Mouse (Mus musculus) left cerebral cortex, adult 2 months (tissue): ENCODE results near the gene Clpx. TPM values are rescaled to one million over a fixed set of nuclear protein-coding genes. Genes with fewer than 3 reads are reported as not detected.
"Not testable (repeated sequence)": the region's sequence is repeated elsewhere in the genome, so short reads cannot be mapped to it uniquely, and the experiment has no call there.

Source experiments
- DNase-seq, 2 experiments: peaks; one replicate each; pipeline ENCODE4 v3.0.0; 2021 to 2022; ENCODE audit warnings: low spot score in 2 of 2, mixed read lengths in 1 of 2; ENCODE audit errors: extremely low spot score in 1 of 2
- H3K27ac ChIP-seq: fragments of 200-600 bp; 2 replicates; pipeline ENCODE4 v1.8.1; 2022
- H3K4me3 ChIP-seq: fragments of 200-600 bp; 2 replicates; pipeline ENCODE4 v1.8.1; 2022
- CTCF ChIP-seq: fragments of 200-600 bp; IDR thresholded peaks from 2 replicates; pipeline ENCODE4 v1.8.1; 2022; ENCODE audit warnings: antibody characterized with exemption, mild to moderate bottlenecking, moderate library complexity
- intact Hi-C: fragments of 180-260 bp; cut with DNase I; formaldehyde crosslinking; loops from one replicate; pipeline ENCODE4 v1.15.1; 2025
- total RNA-seq, 2 experiments: library from RNA; stranded (reverse); gene quantifications; 2 replicates each; pipeline ENCODE4 v1.2.3; 2021

Gene Clpx
- total RNA-seq, 2 experiments from 2014 or later, result 29.6 to 34.5 TPM

GRCm38 (mm10) chr9:65322255-65322900 lies 28.3 kb downstream of the Clpx start:
- H3K4me3 ChIP-seq, result no peak overlapping the region
- no peak for DNase-seq
- intact Hi-C loops, result no loop called here
- TF ChIP-seq CTCF, result no peak
- H3K27ac ChIP-seq, result no peak overlapping the region

- intact Hi-C loops, result no loop called here
- DNase-seq, result no peak
- H3K27ac ChIP-seq, result no peak overlapping the region
- no peak for TF ChIP-seq CTCF
- H3K4me3 ChIP-seq, result no peak overlapping the region
Observed at GRCm38 (mm10) chr9:65325971-65326370, 31.9 kb downstream of the Clpx start.

- no peak for TF ChIP-seq CTCF
- intact Hi-C loops, result no loop called here
- no peak for DNase-seq
- Histone ChIP-seq H3K4me3 (no peak overlapping the region), H3K27ac (no peak overlapping the region)
Observed at GRCm38 (mm10) chr9:65327371-65327770, 33.3 kb downstream of the Clpx start.

- intact Hi-C loops, result no loop called here
- H3K4me3 ChIP-seq, result no peak overlapping the region
- no peak for TF ChIP-seq CTCF
Observed at GRCm38 (mm10) chr9:65333958-65334357, 39.9 kb downstream of the Clpx start.

GRCm38 (mm10) chr9:65339146-65339545 lies 45.1 kb downstream of the Clpx start:
- no peak for TF ChIP-seq CTCF
- Histone ChIP-seq H3K27ac (no peak overlapping the region), H3K4me3 (no peak overlapping the region)
- no peak for DNase-seq
- intact Hi-C loops, result no loop called here

More at GRCm38 (mm10) chr9:65333958-65334357, 39.9 kb downstream of the Clpx start:
- no peak for DNase-seq
- H3K27ac ChIP-seq, result no peak overlapping the region

DNA sequence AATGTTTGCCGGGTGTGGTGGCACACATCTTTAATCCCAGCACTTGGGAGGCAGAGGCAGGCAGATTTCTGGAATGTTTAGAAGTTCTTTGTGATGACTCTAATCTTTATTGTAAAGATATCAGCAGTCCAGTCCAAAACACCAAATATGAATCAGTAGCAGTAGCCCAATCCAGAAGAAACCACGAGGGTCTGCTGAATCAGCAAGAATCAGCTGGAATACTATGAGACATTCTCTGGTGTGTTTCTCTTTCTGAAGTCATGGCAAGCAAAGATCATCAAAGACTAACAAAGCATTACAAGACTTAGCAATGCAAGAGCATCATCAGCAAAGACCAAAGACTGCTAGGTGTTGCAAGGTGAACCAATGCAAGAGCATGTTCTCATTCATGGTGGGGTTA lies 46.4 kb downstream of the Clpx start:
- H3K27ac ChIP-seq, result no peak overlapping the region
- intact Hi-C loops, result no loop called here
- DNase-seq, result no peak
- TF ChIP-seq CTCF, result no peak
- no peak overlapping the region for H3K4me3 ChIP-seq

DNA sequence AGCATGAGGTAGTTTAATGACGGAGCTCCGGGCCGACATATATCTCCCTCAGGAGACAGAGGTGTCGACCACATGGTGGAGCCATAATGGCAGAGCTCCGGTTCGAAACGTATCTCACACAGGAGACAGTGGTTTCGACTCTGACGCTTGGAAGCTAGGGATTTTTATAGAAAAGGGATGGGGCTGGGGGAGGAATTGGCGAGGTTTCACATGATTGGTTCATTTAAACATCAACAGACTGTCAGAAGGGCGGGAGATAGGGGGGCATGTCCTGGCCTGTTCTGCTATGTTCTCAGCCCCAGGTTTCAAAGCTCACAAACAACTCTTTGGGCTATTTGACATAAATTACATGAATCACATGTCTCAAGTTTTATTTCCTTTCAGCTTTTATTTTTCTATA lies 51.4 kb downstream of the Clpx start:
- DNase-seq, intact Hi-C loops: not testable (repeated sequence)
- Histone ChIP-seq H3K27ac (peak overlapping the region; percentile 93), H3K4me3 (peak overlapping the region; percentile 85)

DNA sequence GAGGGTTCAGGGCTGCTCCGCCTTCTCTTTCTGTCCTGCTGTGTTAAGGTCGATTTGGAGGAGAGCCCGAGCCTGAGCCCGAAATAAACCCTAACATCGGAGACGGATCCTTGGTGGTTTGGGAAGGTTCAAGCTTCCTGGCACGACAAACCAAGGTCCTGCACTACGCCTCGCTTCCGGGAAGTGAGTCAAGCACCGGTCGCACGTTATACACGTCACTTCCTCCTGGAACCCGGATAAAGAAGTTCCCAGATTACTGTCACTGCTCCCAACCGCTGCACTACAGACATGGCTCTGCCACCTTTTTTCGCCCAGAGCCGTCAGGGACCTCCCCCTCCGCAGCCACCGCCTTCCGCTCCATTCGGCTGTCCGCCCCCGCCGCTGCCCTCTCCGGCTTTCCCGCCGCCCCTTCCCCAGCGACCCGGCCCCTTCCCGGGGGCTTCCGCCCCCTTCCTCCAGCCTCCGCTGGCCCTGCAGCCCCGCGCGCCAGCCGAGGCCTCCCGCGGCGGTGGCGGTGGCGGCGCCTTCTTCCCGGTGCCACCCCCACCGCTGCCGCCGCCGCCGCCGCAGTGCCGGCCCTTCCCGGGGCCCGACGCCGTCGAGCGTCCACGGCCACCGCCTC lies 51.9 kb downstream of the Clpx start, which contains the start of gene Pdcd7:
Pdcd7 (plus strand) TSS at position 251 of the 622 bp plus-strand sequence.
- peak within 1 kb of the TSS; percentile 93 for H3K27ac ChIP-seq
- intact Hi-C loops, result no loop called here

GRCm38 (mm10) chr9:65346476-65347111 lies 52.5 kb downstream of the Clpx start:
- intact Hi-C loops, result no loop called here
- TF ChIP-seq CTCF, result no peak
- DNase-seq, result peak; percentile 47 to 52
- Histone ChIP-seq H3K4me3 (peak overlapping the region; percentile 85), H3K27ac (peak overlapping the region; percentile 79)

More for the DNA sequence above, 51.9 kb downstream of the Clpx start, which contains the start of gene Pdcd7:
- H3K4me3 ChIP-seq, result peak within 1 kb of the TSS; percentile 85
- peak; percentile 94 to 97 for DNase-seq
- TF ChIP-seq CTCF, result no peak

- peak overlapping the region; percentile 79 for H3K27ac ChIP-seq
- no peak for TF ChIP-seq CTCF
- intact Hi-C loops, result no loop called here
- DNase-seq, result no peak
- peak overlapping the region; percentile 85 for H3K4me3 ChIP-seq
Observed at GRCm38 (mm10) chr9:65347112-65347850, 53.2 kb downstream of the Clpx start.

GRCm38 (mm10) chr9:65353251-65353650 lies 59.2 kb downstream of the Clpx start:
- TF ChIP-seq CTCF, result no peak
- no peak for DNase-seq
- intact Hi-C loops, result no loop called here
- no peak overlapping the region for H3K4me3 ChIP-seq
- no peak overlapping the region for H3K27ac ChIP-seq

GRCm38 (mm10) chr9:65356561-65356960 lies 62.5 kb downstream of the Clpx start:
- intact Hi-C loops, result no loop called here
- DNase-seq, result no peak
- Histone ChIP-seq H3K4me3 (no peak overlapping the region), H3K27ac (no peak overlapping the region)
- no peak for TF ChIP-seq CTCF
